Mouse (Mus musculus): ENCODE measurements around the gene Rptor. TPM values are rescaled to one million over a fixed set of nuclear protein-coding genes. Genes with fewer than 3 reads are reported as not detected.

Gene Rptor
- total RNA-seq (2021), result 50.8 and 62.6 TPM in 2 replicates
- long read RNA-seq, partial matches to known transcripts, result 27 of 33 reads
- long read RNA-seq, other reads (novel, unspliced or antisense), result 5 of 33 reads

DNA sequence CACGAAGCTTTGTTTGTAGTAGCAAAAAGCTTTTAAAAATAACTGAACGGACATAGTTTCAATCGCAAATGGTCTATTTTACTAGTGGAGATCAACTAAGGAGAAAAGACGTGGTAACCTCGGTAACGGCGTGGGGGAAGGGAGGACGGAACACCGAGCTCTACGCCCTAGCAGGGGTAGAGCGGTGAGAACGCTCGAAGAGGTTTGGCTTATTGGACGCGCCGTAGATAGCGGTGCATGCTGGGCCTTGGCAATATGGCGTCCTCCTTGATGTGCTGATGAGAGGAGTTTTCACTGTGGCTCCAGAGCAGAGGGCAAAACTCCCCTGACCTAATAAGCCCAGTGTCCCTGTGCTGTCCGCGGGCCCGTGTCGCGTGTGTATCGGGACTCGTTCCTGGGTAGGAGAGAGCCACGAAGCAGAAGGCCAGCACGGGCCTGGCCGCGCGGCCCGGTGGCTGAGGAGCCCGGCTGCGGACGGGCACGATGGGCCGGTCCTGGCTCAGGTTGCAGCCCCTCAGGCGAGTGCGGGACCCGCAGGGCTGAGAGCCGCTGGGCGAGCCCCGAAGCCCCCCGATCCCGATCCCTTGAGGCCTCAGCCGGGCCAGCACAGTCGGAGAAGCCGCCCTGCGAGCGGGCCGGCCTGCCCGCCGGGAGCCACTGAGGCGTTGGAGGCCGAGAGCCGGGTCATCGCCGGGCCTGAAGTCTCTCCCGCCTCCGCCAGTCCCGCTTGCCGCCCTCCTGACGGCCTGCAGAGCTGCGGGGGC lies at the start of gene Rptor:
Rptor (plus strand) TSS at position 143 of the 764 bp plus-strand sequence.
- peak; percentile 97 for DNase-seq

DNA sequence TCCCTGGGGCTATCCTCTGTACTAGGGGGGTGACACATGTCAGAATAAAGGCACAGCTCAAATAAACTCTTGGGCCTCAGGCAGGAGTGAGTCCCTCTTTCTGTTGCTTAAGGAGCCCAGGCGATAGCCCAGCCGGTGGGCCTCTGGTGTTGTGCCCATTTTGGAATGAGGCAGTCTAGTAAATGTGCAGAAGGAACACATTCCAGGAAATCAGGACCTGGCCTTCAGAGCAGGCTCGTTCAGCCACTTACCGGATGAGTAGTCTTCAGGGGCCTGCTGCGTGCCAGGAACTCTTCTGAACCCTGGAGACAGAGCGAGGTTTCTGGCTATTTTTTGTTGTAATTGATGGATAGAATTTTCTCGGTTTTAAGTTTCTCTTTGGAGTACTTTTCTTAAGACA lies 48.0 kb upstream of the Rptor start:
- DNase-seq, result no peak

DNA sequence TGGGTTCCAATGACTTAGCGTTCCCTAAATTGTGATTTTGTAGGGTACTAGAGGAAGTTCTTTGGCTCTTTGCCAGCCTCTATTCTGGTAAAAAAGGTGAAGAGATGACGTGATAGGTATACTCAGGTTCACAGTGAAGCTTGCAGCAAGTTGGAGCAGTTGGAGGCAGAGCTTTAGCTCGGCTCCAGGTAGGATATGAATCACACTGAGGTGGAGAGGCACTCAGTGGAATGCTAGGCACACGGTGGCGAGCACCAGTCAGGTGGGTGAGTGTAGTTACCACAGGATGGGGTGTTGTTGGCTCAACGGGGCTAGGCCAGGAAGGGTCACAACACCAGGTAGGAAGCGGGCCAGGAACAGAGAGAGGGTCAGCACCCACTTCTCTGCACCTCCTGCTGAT lies 47.5 kb upstream of the Rptor start:
- no peak for DNase-seq

DNA sequence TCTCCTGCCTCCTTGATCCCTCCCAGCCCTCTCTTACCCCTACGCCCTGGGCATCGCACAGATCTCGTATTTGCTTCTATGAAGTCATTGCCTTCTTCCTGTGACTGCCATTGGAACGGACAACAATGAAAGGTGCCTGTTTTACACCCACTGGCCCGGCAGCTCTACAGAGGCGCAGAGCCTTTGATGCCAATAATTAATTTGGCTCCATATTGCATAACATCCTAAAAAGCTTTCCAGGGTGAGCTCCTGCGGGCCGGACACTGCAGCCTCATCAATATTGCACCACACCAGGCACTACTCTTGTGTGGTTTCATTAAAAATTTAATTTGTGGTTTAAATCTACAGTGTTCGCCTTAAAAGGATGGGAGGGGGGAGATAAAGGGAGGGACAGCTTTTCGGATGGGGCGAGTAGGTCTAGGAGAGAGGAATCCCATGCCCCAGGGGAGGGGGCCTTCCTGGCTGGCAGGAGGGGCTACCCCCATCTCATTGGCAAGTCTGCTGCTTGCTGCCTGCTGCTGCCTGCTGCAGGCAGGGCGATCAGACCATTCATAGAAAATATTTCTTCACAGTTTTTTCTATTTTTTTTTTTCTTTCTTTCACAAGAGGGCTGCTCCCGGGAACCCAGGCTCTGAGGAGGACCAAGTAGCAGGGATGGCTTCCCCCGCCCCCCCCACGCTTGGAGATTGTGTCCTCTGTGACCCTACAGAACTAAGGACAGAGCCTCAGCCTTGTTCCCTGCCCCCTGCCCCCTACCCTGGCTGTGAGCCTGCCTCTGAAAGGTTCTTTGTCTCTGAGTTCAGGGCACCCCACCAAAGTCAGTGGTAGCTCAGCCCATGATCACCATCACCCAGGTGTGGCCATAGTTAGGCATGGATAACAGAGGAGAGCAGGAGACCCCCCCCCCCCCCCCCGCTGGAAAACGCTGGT lies 44.5 kb upstream of the Rptor start:
- no peak for DNase-seq

DNA sequence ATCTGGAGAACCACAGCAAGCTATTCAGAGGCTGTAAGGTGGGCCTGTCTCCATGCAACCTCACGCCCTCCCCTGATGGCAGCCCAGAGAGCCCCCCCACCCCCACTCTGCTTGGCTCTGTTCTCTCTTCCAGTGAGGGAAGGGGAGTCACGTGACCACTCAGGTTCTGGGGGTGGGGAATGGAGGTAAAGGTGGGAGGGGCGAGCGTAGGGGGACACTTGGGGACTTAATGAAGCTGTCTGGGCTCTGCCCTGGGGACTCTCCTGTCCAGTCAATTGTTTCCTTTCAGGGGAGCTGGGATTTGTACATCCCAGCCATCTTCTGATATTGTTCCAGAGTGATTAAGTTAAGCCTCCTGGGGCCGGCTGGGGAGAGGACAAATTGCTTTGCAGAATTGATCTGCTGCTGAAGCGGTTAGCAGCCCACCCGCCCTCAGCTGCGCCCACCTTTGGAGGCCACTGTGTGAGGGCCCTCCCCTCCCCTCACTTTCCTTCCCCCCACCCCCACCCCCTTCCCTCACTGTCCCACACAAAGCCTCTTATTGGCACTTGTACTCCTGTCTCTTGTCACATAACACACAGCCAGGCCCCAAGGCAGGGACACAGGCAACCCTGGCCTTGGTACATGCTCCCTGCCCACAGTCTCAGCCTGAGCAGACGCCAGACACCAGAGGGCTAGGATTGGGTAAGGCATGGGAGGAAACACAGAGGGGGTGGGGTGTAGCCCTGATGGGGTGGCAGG lies 43.7 kb upstream of the Rptor start:
- no peak for DNase-seq

DNA sequence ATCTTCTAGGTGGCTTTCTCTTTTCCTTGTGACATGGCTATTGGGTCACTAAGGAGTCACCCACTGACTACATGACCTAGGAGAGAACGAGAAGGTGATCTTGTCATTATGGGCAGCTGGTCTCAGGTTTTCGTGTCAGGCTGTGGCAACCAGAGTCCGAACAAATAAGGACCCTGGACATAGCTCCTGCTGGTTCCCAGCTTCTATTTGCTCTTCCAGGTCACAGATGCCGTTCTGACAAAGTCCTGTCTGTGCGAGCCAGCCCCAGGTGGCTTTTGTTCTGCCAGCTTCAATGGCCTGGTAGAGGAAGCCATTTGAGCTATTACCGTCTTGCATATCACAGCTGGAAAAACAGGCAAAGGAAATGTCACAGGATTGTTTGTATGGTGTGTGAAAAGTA lies 40.4 kb upstream of the Rptor start:
- DNase-seq, result no peak

DNA sequence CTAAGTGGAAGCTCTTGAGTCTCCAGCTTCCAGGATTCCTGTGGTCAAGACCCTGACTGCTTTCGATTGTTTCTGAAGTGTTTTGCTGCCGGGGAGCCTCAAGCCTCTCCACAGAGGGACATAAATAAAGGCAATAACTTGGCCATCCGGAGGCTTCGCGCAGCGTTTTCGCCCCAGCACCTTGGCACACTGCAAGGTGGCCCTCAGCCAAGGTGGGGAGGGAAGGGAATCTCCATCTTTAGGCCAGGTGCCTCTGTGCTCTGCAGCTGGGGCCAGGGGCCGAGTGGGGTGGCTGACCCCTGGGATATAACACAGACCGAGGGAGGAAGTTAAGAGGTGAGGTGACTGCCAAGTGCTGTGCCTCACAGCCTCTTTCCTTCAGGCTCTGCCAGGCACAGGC lies 39.5 kb upstream of the Rptor start:
- no peak for DNase-seq

DNA sequence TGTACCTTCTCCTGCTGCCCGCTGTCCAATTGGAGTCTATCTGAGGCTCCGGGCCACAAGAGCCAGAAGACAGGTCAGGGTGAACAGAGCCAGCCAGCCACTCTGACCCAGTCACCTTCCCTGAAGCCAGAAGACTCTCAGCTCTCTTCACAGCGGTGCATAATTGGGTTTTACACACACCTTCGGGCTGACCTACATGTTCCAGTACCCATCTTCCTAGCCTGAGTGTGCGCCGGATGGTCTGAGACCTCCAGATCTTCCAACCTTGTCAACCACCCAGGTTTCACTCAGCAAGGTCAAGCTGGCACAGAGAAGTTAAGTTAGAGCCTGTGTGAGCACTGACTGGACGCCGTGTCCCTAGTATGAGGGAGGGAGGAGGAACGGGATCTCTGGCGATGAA lies 38.3 kb upstream of the Rptor start:
- DNase-seq, result no peak

DNA sequence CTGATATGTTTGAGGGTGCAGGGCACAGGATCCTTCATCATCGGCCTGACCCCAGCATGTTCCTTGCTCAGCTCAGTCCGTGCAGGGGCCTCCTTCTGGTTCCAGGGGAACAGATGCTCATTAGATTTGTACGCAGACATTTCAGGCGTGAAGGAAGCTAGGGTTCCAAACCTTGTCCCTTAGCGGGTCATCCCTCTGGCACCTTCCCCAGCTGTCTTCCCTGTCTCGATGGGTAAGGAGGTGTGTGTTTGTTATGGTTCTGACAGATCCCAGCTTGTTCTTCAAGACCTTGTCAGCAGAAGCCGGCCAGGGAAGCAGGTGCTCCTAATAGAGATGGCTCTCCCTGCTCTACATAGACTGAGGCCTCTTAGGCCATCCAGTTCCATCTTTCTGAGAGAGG lies 37.7 kb upstream of the Rptor start:
- DNase-seq, result no peak

DNA sequence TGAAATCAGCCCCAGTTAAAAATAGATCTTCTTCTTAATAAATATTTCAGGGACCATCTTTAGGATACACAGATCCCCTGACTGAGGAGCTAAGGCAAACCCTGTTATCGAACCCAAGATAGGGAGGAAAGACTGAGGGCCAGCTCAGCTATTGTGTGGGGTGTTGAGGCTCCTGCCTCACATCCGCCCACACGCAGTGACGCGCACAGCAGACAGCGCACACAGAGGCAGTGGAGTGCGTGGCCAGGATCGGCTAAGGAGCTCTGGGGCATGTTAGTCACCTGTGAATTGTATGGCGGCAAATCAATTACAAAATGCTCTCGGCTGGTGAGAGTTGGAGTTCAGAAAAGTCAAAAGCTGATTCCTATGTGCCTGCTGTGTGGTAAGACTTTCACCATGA lies 37.0 kb upstream of the Rptor start:
- DNase-seq, result no peak

DNA sequence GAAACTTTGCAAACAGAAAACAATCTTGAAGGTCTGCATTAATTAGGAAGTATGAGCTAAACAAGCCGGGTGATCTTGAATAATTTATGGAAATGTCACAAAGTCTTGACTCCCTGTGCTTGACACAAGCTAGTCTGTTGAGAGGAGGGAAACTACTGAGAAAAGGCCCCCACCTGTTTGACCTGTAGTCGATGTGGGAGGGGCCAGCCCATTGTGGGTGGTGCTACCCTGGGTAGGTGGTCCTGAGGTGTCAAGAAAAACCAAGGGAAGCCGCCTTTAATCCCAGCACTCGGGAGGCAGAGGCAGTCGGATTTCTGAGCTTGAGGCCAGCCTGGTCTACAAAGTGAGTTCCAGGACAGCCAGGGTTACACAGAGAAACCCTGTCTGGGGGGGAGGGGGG lies 36.5 kb upstream of the Rptor start:
- no peak for DNase-seq

DNA sequence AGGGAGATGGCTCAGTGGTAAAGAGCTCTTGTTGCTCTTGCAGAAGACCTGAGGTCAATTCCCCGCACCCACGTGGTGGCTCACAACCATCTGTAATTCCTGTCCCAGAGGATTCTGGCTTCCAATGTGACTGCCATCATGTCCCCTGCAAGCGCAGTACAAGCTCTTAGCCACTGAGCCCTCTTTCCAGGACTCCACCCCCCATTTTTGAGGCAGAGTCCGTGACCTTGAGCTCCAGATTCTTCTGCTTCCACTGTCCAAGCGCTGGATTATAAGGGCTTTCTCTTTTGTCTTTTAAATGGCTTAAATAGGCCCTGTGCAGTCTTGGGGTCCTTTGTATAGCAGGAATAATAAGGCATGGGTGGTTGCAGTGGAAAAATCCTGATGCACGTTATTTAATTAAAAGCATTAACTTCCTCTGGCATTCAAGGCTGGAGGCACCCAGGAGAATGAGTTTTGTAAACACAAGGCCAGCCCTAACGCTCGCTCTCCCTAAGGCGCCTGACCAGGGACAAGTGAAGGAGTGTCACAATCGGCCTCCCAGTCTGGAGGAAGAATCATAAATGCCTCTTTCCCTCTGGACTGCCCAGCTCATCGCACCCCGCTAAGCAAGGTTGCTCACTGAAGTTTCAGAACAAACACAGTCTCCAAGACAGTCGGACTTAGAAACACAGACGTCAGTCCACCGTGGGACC lies 30.2 kb upstream of the Rptor start:
- peak; percentile 21 for DNase-seq

DNA sequence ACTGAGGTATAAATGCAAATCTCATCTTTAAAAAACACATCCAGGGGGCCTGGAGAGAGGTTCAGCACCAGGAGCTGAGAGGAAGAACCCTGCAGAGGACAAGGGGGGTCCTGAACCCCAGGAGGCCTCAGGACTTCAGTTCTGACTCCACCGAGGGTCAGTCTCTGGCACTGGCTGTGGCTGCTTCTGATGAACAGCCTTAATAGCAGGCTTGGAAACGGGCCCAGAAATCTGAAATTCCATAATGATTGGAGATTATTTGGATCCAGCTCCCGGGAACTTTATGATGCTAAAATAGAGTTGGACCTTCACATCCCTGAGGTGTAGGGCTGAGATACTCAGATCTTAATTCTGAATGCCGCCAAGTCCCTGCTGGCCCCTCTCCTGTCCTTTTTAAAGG lies 25.9 kb upstream of the Rptor start:
- no peak for DNase-seq

DNA sequence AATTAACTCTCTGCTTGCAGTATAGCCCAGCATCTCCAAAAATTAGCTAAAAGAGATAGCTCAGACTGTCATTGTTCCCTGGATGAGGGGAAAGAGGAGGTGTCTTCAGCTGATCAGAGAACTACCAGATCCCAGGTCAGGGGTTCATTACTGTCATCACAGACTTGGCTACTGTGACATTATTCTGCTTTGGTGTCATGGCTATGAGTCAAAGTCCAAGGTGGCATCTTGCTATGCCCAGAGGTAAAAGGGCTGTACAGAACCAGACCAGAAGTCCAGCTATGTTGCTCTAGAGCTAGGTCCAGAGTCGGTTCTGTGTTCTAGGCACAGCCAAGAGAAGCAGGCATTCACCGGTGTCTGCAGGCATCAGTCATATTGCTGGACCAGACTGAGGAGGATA lies 25.0 kb upstream of the Rptor start:
- DNase-seq, result no peak

DNA sequence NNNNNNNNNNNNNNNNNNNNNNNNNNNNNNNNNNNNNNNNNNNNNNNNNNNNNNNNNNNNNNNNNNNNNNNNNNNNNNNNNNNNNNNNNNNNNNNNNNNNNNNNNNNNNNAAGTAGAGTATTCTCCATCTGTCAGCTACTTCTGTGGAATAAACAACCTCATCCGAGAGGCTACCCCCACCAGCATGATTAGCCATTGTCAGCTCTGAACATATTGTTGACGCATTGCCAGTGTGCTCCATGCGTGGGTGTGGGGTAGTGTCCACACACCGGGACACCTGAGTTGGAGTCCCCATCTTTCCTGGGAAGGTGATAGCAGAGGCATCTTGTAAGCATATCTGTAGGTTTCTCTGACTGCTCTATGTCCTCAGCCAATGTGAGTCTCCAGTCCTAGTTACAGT lies 16.2 kb upstream of the Rptor start:
- DNase-seq, result no peak

DNA sequence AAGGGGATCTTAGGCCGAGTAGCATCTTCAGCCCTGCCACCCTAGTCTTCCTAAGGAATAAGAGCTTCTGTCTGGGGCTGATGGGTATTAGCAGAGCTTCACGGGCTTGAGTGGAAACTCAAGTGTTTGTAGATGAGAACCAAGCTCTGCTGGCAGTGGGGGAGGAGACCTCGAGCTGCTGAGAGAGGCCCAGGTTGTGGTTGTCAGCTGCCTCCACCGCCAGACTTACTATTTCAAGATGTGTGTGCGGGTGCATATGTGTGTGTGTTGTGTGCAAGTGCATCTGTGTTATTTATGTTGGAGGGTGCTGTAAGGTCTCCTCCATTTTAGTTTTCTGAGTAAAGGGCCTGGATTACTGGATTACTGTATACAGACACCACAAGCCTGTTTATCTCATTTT lies 15.6 kb upstream of the Rptor start:
- DNase-seq, result no peak

DNA sequence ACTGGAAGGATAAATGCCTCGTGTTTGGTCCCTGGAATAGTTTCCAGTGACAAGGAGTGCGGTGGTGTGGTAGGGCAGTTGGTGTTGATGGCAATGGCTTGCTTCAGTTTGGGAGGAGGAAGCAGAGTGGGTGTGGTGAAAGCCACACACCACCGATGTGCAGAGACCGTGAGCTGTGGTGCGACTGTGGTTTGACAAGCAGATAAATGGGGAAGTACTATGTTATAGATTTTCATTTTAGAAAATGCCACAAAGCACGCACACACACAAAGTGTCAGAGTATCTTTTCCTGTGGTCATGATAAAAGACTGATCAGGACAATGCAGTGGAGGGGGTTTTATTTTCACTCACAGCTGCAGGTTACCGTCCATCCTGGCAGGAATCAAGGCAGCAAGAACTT lies 13.5 kb upstream of the Rptor start:
- no peak for DNase-seq

DNA sequence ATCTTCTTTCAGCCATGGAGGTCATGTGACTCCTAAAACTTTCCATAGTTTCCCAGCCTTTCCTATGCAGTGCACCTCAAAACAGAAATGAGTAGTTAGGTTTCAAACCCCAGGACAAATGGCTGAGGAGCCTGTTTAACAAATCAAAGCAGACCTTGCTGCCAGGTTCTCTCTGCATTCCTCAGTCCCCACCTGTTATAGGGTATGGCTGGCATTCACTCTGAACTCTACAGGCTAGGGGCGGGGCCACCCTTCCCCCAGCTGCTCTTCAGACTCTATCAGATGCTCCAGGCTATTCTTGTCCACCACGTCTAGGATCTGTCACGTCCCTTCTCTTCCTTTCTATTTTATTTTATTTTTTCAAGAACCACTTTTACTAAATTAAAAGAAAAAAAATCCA lies 8.7 kb upstream of the Rptor start:
- DNase-seq, result no peak

DNA sequence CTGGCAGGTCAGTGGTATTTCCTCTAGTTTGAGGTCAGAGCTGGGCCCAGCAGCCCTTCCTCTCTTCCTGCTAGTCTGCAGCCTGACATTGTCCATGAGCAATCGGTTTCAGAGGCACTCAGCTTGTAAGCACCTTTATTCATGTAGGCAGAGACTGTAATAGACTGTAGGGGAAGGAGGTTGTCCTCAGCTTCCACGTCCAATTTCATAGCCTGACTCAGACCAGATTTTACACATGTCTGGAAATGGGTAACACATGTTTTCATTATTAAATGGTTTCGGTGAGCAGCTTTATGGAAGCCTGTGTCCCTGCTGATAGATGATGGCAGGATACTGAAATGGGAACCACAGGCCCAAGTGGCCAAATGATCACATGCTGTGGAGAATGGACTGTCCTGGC lies 3.8 kb upstream of the Rptor start:
- no peak for DNase-seq

DNA sequence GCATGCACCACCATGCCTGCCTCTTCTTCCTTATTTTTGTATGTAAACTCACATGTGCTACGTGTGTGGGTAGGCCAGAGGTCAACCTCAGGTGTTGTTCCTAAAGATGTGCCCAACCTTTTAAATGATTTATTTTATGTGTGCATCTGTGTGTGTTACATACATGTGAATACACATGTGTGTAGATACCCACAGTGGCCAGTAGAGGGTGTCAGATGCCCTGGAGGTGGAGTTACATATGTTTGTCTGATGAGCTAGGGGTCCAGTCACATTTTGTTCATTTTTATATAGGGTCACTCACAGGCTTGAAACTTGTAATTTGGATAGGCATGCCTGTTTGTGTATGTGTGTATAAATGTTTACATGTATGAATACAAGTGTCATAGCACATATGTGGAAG lies 2.4 kb upstream of the Rptor start:
- no peak for DNase-seq

DNA sequence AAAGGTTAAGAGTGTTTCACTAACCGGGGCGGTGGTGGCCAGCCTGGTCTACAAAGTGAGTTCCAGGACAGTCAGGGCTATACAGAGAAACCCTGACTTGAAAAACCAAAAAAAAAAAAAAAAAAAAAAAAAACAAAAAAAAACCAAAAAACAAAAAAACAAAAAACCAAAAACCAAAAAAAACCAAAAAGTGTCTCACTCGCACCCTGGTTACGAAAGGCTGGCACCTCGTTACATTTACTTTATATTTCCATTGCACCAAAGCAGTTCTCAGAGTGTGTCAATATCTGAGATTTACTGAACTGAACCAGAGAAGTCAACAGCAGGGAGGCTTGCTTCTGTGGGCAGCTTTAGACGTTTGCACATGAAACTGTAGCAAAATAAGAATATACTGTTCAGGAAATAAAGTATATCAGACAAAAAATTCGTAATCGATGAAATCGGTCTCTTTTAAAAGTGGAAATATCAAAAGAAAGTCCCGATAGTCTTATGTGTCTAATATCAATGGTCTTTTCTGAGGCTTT lies 466 bp upstream of the Rptor start:
- no peak for DNase-seq

DNA sequence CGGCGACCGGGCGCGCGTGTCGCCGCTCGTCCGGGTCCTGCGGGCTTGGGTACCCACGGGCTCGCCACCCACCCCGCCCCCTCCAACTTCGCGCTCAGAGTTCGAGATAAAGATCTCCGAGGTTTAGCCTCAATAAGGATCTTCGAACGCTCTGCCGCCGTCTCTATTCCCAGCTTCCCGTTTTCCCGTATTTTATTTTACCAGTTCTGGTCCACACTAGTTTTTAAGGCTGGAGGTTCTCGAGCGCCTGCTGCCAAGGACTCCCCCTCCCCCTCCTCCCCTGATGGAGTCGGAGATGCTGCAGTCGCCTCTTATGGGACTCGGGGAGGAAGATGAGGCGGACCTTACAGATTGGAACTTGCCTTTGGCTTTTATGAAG lies 811 bp downstream of the Rptor start:
- DNase-seq, result peak; percentile 21
